Mouse (Mus musculus): ENCODE results near the gene Pon1. TPM values are rescaled to one million over a fixed set of nuclear protein-coding genes. Genes with fewer than 3 reads are reported as not detected.

The Pon1 gene
- polyA plus RNA-seq, 1 experiment = not detected

GRCm38 (mm10) chr6:5188036-5188435 lies 5.7 kb downstream of the Pon1 start:
- Histone ChIP-seq H3K9ac (ENCODE audit: low read depth, poor library complexity, severe bottlenecking) (no peak overlapping the region), H3K4me1 (ENCODE audit: control insufficient read depth, insufficient read depth, low read length) (no peaks in the 10 kb centered on the region), H3K9me3 (replicated peaks; ENCODE audit: control insufficient read depth, insufficient read depth, low read length, poor library complexity, severe bottlenecking) (no peaks in the 10 kb centered on the region), H3K4me3 (ENCODE audit: low read depth, low read length) (no peak overlapping the region), H3K36me3 (ENCODE audit: control insufficient read depth, insufficient read depth, low read length, poor library complexity, severe bottlenecking) (no peaks in the 10 kb centered on the region), H3K27me3 (ENCODE audit: control insufficient read depth, insufficient read depth, low read length, poor library complexity, severe bottlenecking) (no peaks in the 10 kb centered on the region), H3K27ac (ENCODE audit: insufficient read depth, low read length) (no peak overlapping the region)
- no peak for TF ChIP-seq CTCF (IDR thresholded peaks at IDR 0.05; ENCODE audit: low read depth, low read length)
- TF ChIP-seq EP300 (IDR thresholded peaks at IDR 0.05; ENCODE audit: insufficient read depth, low read depth, low read length) = no peak
- TF ChIP-seq POLR2A (IDR thresholded peaks at IDR 0.05; ENCODE audit: insufficient read depth, low read length) = no peak

- no peaks in the 10 kb centered on the region for H3K36me3 ChIP-seq (ENCODE audit: control insufficient read depth, insufficient read depth, low read length, poor library complexity, severe bottlenecking)
- TF ChIP-seq POLR2A (IDR thresholded peaks at IDR 0.05; ENCODE audit: insufficient read depth, low read length) (no peak), CTCF (IDR thresholded peaks at IDR 0.05; ENCODE audit: low read depth, low read length) (no peak), EP300 (IDR thresholded peaks at IDR 0.05; ENCODE audit: insufficient read depth, low read depth, low read length) (no peak)
- H3K9ac ChIP-seq (ENCODE audit: low read depth, poor library complexity, severe bottlenecking) = no peak overlapping the region
- H3K9me3 ChIP-seq (replicated peaks; ENCODE audit: control insufficient read depth, insufficient read depth, low read length, poor library complexity, severe bottlenecking) = no peaks in the 10 kb centered on the region
- H3K4me1 ChIP-seq (ENCODE audit: control insufficient read depth, insufficient read depth, low read length) = no peaks in the 10 kb centered on the region
- no peaks in the 10 kb centered on the region for H3K27me3 ChIP-seq (ENCODE audit: control insufficient read depth, insufficient read depth, low read length, poor library complexity, severe bottlenecking)
- no peak overlapping the region for H3K4me3 ChIP-seq (ENCODE audit: low read depth, low read length)
- no peak overlapping the region for H3K27ac ChIP-seq (ENCODE audit: insufficient read depth, low read length)
Measured at GRCm38 (mm10) chr6:5187586-5187985, 6.2 kb downstream of the Pon1 start.

- no peaks in the 10 kb centered on the region for H3K27me3 ChIP-seq (ENCODE audit: control insufficient read depth, insufficient read depth, low read length, poor library complexity, severe bottlenecking)
- no peaks in the 10 kb centered on the region for H3K4me1 ChIP-seq (ENCODE audit: control insufficient read depth, insufficient read depth, low read length)
- no peak overlapping the region for H3K4me3 ChIP-seq (ENCODE audit: low read depth, low read length)
- TF ChIP-seq EP300 (IDR thresholded peaks at IDR 0.05; ENCODE audit: insufficient read depth, low read depth, low read length) (no peak), CTCF (IDR thresholded peaks at IDR 0.05; ENCODE audit: low read depth, low read length) (no peak), POLR2A (IDR thresholded peaks at IDR 0.05; ENCODE audit: insufficient read depth, low read length) (no peak)
- H3K27ac ChIP-seq (ENCODE audit: insufficient read depth, low read length) = no peak overlapping the region
- no peak overlapping the region for H3K9ac ChIP-seq (ENCODE audit: low read depth, poor library complexity, severe bottlenecking)
- H3K9me3 ChIP-seq (replicated peaks; ENCODE audit: control insufficient read depth, insufficient read depth, low read length, poor library complexity, severe bottlenecking) = no peaks in the 10 kb centered on the region
- H3K36me3 ChIP-seq (ENCODE audit: control insufficient read depth, insufficient read depth, low read length, poor library complexity, severe bottlenecking) = no peaks in the 10 kb centered on the region
Measured at GRCm38 (mm10) chr6:5186229-5186950, 7.4 kb downstream of the Pon1 start.

- no peaks in the 10 kb centered on the region for H3K27me3 ChIP-seq (ENCODE audit: control insufficient read depth, insufficient read depth, low read length, poor library complexity, severe bottlenecking)
- TF ChIP-seq POLR2A (IDR thresholded peaks at IDR 0.05; ENCODE audit: insufficient read depth, low read length) = no peak
- no peak for TF ChIP-seq CTCF (IDR thresholded peaks at IDR 0.05; ENCODE audit: low read depth, low read length)
- no peak for TF ChIP-seq EP300 (IDR thresholded peaks at IDR 0.05; ENCODE audit: insufficient read depth, low read depth, low read length)
- no peak overlapping the region for H3K4me3 ChIP-seq (ENCODE audit: low read depth, low read length)
- no peak overlapping the region for H3K27ac ChIP-seq (ENCODE audit: insufficient read depth, low read length)
- H3K36me3 ChIP-seq (ENCODE audit: control insufficient read depth, insufficient read depth, low read length, poor library complexity, severe bottlenecking) = no peaks in the 10 kb centered on the region
- H3K9ac ChIP-seq (ENCODE audit: low read depth, poor library complexity, severe bottlenecking) = no peak overlapping the region
- no peaks in the 10 kb centered on the region for H3K4me1 ChIP-seq (ENCODE audit: control insufficient read depth, insufficient read depth, low read length)
- no peaks in the 10 kb centered on the region for H3K9me3 ChIP-seq (replicated peaks; ENCODE audit: control insufficient read depth, insufficient read depth, low read length, poor library complexity, severe bottlenecking)
Measured at GRCm38 (mm10) chr6:5180645-5181044, 13.1 kb downstream of the Pon1 start.

- no peaks in the 10 kb centered on the region for H3K4me1 ChIP-seq (ENCODE audit: control insufficient read depth, insufficient read depth, low read length)
- no peaks in the 10 kb centered on the region for H3K27me3 ChIP-seq (ENCODE audit: control insufficient read depth, insufficient read depth, low read length, poor library complexity, severe bottlenecking)
- H3K9me3 ChIP-seq (replicated peaks; ENCODE audit: control insufficient read depth, insufficient read depth, low read length, poor library complexity, severe bottlenecking) = no peaks in the 10 kb centered on the region
- no peak overlapping the region for H3K4me3 ChIP-seq (ENCODE audit: low read depth, low read length)
- TF ChIP-seq EP300 (IDR thresholded peaks at IDR 0.05; ENCODE audit: insufficient read depth, low read depth, low read length) (no peak), CTCF (IDR thresholded peaks at IDR 0.05; ENCODE audit: low read depth, low read length) (no peak), POLR2A (IDR thresholded peaks at IDR 0.05; ENCODE audit: insufficient read depth, low read length) (no peak)
- H3K9ac ChIP-seq (ENCODE audit: low read depth, poor library complexity, severe bottlenecking) = no peak overlapping the region
- H3K27ac ChIP-seq (ENCODE audit: insufficient read depth, low read length) = no peak overlapping the region
- H3K36me3 ChIP-seq (ENCODE audit: control insufficient read depth, insufficient read depth, low read length, poor library complexity, severe bottlenecking) = no peaks in the 10 kb centered on the region
Measured at GRCm38 (mm10) chr6:5179189-5179588, 14.6 kb downstream of the Pon1 start.
